Mouse (Mus musculus): Measurements from ENCODE around the gene Lipm.

Lipm gene

DNA sequence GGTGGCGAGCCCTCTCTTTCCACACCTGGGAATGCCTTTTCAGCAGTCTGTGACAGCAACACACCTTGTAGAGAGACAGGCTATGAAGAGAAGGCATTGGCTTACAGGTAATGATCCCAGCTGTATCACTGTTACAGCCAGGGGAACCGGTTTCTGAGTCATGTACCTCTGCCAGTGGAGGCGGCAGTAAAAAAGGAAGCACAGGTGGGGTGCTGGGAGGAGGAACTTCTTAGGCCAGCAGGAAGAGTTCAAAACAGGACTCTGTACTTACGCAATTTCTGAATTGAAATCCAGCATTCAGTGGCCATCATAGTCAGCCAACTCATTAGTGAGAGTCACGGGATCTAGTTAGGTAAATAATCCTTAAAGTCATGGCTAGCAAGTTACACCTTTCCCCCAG, 65.2 kb downstream of the Lipm start, which contains the start of gene Ankrd22:
Gene Ankrd22 (minus strand): TSS at position 163 of the 400 bp plus-strand sequence.
- no peak for DNase-seq (ENCODE audit: low spot score)

DNA sequence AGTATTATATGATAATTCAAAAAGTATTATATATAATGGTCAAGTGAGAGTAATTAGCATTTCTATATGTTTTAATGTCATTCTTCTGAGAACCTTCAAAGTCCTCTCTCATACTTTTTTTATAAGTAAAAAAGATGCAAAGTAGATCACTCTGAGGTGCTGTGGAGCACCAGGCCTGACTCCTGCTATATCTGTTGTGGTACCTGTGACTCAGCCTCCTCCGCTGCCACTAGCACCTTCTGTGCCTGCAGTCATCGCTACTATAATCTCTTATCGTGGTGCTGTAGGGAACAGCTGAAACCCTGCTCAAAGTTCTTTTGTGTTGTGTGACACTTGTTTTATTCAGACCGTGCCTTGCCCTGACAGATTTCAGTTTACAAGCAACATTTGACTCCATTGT, 65.7 kb downstream of the Lipm start:
- no peak for DNase-seq (ENCODE audit: low spot score)

DNA sequence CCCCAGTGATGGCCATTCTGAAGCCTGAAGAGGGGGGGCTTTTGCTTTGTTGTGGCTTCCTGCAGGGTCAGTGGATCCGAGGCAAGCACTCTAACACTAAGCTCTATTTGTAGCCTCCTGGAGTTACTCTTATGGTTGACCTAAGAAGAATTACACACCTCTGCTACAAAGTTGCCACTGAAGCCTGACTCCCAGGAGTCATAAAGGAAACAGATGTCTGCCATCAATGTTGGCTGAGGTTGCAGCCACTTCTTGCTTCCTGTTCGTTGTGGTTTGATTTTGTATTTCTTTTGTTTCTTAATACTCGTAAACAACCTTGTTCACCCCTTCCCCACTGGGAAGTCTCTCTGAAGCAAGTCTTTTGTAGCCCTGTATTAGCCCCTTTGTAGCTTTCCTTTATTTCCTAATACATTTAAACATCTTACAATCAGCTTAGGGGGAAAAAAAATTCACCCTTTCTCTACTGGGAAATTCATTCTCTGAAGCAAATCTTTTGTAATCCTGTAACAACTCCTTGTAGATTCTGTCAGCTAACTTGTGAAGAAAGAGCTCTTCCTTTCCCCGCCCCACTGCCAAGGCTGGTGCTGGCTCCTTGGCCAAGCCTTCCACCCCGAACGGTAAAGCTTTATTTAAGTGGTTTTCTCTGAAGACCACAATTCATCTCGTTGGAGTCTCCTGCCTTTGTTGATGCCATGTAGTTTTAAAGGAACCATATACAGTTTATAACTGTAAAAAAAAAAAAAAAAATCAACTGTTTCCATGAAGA, 67.3 kb downstream of the Lipm start:
- DNase-seq (ENCODE audit: low spot score) = no peak

DNA sequence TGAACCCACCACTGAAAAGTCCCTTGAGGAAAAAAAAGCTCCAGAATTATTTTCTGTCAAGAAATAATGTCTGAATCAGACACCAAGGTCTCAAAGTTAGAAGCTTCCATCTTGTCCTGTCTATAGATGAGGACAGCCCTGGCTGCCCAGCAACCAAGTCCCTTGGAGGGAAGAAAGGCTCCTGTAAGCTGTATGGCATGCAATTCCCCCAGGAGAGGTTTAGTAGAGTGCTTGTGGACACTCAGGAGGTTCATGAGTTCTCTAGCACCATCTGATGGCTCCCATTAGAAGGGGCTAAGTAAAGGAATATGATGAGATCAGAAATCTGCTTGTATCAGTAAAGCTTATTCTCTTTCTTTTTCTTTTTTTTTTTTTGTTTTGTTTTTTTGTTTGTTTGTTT, 68.4 kb downstream of the Lipm start:
- DNase-seq (ENCODE audit: low spot score) = no peak

DNA sequence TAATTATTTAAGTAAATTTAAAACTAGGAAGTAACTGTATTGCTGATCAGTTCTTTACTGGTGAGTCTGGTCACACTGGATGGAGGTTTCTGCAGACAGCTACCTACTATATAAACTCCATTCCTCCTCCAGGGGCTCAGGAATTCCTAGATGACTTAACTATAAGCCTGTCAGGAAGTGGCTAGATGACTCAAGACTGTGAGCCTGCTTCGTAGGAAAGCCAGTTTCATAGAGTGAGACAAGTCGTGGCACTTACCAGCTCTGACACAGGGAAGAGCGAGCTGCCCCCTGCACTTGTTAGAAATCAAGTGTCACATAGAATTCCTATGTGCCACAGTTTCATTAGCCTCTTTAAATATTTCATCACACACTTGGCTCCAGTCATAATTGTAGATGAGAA, 70.4 kb downstream of the Lipm start:
- no peak for DNase-seq (ENCODE audit: low spot score)
